Mouse (Mus musculus) hematopoietic stem cell, adult 5-6 weeks (primary cell): ENCODE data around the gene Picalm. TPM values are rescaled to one million over a fixed set of nuclear protein-coding genes. Genes with fewer than 3 reads are reported as not detected.
"Not testable (repeated sequence)": the region's sequence is repeated elsewhere in the genome, so short reads cannot be mapped to it uniquely, and the experiment has no call there.

Experiments used
- ATAC-seq, 2 experiments: fragments of 125-278 bp in 1 of 2; replicated peaks in 1 of 2; 2 replicates each; pipeline ENCODE4 v1.8.0; 2016 to 2017; ENCODE audit warnings: inconsistent platforms in 2 of 2, mild to moderate bottlenecking in 2 of 2, moderate number of reproducible peaks in 2 of 2, low read depth in 1 of 2, moderate TSS enrichment in 1 of 2; ENCODE audit not compliant: low FRiP score in 2 of 2, poor library complexity in 2 of 2, severe bottlenecking in 2 of 2, insufficient read depth in 1 of 2, low TSS enrichment in 1 of 2
- total RNA-seq: library from RNA; stranded (forward); fragments of 172-1452, 232-1000 nt; gene quantifications from 2 replicates; pipeline ENCODE4 v1.2.3, GENCODE M21; 2017

The Picalm gene
- total RNA-seq, 1 experiment from 2014 or later = 219 TPM

GRCm38 (mm10) chr7:90165970-90166369 lies 36.0 kb downstream of the Picalm start:
- ATAC-seq = no peak

DNA sequence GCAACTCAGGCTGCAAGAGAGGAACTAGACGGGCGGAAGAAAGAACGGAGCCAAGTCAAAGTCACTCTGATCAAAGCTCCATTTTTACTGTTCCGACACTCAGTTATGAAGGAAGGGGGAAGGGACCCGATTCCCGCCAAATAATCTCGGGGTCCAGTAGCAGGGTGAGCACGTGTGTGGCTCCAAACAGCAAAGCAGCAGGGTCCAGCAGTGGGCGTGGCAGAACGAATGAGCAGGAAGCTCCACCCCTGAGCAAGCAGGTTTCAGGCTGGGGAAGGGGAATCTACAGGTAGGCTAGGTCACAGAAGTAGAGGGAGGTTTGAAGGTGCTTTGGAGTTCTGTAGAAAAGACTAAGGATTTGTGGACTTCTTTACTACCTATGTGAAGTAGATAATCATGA lies 37.8 kb downstream of the Picalm start:
- not testable (repeated sequence) for ATAC-seq

GRCm38 (mm10) chr7:90173778-90174177 lies 43.8 kb downstream of the Picalm start:
- ATAC-seq = no peak

DNA sequence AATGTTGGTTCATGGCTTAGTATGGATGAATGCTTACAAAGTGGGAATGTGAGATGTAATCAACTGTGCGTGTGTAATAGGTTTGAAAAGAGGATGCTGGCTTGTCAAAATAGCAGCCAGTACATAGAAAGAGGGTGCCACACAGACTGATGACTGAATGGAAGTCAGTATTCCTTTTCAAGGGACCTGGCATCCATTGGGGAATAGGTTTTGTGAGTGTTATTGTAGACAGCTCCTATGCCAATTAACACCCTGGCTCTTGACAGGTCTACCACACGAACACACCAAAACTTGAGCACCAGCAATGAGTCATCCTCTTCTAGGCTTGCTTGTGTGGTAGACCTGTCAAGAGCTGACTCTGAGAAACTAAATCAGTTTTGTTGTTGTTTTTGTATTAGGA lies 45.6 kb downstream of the Picalm start:
- ATAC-seq = no peak

- ATAC-seq = no peak
Measured at GRCm38 (mm10) chr7:90180635-90181034, 50.6 kb downstream of the Picalm start.

- ATAC-seq = no peak
Measured at GRCm38 (mm10) chr7:90200251-90200650, 70.2 kb downstream of the Picalm start.

DNA sequence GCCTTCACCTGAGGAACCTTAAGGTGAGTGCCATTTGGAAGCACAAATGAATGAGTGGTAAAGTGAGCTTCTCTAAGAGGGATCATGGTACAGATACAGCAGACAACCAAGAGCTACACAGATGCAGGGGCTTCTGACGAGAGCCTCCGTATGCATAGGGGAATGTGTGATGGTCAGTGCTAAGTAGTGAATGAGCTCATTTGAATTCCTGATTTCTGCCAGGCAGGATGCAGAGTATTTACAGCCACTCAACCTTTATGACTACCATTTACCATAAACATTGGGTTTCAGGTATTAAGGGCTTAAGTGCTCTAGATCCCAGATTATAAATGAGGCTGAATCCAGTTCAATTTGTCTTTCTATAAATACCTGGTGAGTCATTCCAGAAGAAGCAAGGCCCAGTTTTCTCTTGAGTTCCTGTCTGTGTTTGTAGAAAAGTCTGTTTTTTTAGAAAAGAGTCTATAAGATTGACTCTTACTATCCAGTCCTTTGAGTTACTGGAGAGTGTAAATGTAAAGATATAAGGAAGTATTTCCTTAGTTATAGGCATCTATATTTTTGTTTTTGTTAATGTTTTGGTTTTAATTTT lies 72.0 kb downstream of the Picalm start:
- no peak for ATAC-seq

GRCm38 (mm10) chr7:90203914-90204313 lies 73.9 kb downstream of the Picalm start:
- ATAC-seq = no peak

DNA sequence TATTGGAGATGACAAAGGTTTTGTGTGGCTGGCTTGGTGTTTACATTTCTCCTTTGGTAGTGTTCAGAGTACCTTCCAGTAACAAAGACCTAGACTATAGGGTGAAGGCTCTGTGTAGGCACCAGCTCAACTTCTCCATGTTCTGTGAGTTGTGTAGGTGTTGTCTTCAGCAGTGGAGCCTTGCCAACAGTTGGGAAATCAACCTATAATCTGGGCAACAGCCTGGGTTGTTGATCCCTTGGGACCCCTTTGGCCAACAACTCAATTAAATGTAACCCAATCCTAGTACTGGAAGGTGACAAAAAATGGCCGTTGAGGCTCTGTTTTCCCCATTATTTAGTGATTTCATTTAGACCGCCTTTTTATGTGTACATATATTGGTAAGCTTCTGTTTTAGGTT lies 80.1 kb downstream of the Picalm start:
- ATAC-seq = no peak

DNA sequence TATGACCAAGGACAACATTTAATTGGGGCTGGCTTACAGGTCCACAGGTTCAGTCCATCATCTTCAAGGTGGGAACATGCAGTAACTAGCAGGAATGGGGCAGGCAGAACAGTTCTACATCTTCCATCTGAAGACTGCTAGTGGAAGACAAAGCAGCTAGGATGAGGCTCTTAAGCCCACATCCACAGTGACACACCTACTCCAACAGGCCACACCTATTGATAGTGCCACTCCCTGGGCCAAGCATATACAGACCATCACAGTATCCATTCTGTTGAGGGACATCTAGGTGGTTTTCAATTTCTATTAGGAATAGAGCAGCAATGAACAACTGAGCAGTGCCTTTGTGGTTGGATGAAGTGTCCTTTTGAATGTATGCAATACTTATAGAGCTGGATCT lies 80.9 kb downstream of the Picalm start:
- ATAC-seq = no peak

- ATAC-seq = no peak
Measured at GRCm38 (mm10) chr7:90216511-90216910, 86.5 kb downstream of the Picalm start.

DNA sequence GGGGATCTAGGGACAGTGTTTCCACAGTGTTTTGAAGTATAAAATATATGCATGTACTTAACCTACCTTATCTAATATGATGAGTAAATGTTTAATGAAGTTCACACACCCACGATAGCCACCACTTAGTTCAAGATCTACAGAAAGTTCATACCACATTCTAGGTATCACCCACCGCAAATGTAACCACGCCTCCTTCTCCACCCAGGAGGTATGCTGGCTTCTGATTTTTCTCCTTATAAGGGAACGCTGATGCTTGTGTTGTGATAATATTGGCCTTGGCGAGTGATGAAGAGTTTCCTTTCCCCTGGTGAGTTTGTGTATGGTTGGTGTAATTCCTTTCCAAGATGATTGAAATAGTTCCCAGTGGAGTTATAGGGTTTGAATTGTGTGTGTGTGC lies 88.1 kb downstream of the Picalm start:
- no peak for ATAC-seq

GRCm38 (mm10) chr7:90221487-90221886 lies 91.5 kb downstream of the Picalm start:
- no peak for ATAC-seq

GRCm38 (mm10) chr7:90228075-90228474 lies 98.1 kb downstream of the Picalm start:
- ATAC-seq = no peak

DNA sequence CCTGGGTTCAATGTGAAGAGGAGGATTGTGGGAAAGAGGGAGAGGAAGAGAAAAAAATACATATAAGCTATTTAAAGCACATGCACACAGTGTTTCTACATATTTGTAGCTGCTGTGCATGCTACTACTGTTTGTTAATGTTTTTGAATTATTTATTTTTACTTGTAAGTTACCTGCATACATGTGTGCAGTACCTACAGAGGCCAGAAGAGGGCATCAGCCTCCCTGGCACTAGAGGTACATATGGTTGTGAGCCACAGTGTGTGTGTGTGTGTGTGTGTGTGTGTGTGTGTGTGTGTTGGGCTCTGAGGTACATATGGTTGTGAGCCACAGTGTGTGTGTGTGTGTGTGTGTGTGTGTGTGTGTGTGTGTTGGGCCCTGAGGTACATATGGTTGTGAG lies 98.9 kb downstream of the Picalm start:
- ATAC-seq = peak in 1 of 2 experiments; percentile 51; a peak in 1 of 4 replicates

DNA sequence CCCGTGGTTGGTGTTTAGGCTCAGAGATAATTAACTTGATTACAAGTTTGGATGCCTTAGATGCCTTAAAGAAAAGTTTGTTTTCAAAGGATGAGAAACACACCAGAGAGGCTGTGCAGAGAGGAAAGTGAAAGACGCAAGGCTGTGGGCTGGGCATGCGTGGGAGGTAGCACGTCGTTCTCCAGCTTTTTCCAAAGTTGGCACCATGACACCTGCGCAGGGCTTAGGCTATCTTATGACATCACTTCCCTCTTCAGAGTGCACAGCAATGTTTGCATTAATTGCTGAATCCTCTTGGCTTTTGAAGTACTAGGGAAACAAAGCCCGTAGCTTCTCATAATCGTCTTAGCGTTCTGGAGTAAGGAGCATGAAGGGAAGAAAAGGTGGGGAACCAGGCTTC lies 101.4 kb downstream of the Picalm start:
- ATAC-seq = no peak

- ATAC-seq = no peak
Measured at GRCm38 (mm10) chr7:90233921-90234320, 103.9 kb downstream of the Picalm start.

GRCm38 (mm10) chr7:90236289-90236905 lies 106.4 kb downstream of the Picalm start:
- peak in 1 of 2 experiments; percentile 5; a peak in 1 of 4 replicates for ATAC-seq

DNA sequence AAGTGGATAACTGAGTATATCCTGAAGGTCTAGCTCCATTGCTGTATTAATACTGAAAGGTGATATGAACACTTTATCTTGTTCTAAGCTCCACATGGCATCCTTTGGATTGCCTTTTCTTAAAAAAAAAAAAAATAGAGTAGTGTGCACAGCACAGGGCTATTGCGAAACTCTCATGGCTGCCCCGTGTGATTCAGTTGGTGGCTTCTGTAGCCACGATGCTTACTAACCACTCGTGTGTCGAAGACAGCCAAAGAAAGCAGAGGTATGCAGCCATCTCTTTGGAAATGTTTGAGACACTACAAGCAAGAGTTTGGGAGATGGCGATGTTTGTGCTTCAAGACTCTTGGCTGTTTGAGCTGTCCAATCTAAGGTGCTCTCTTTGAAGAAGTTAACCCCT lies 113.1 kb downstream of the Picalm start:
- ATAC-seq = no peak
